Mouse (Mus musculus): ENCODE data around the gene Syngr4.
"Not testable (repeated sequence)": the region's sequence is repeated elsewhere in the genome, so short reads cannot be mapped to it uniquely, and the experiment has no call there.

Gene Syngr4

DNA sequence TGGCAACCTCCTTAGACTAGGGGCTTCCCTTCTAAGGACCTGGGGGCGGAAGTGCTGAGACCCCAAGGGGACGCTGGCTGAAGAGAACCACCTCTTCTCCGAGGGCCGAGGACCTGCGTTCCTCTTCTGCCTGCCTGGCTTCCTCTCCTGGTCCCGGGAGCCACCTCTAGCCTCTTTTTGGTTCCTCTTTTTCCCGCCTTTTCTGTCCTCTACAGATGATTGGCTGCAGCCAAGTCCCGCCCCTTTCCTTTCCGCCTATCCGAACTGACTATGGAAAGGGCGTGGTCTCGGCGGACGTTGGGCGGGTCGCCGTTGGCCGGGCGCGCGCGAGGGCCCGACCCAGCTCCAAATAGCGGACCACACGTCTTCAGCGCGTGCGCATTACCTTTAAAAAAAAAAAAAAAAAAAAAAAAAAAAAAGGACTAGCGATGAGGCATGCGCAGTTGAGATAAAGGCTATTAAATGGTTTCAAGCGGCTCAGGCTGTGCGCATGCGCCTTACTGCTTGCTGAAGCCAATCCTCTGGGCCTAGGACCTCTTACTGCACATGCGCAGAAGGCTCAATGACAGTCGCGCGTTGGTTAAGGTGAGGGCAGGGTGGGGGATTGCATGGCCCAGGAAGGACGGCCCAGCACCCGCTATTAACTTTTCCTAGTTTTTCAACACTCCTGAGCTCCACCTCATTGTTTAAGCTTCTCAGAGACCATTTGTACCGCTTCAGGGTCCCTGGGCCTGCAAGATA, at the start of gene Syngr4, which contains the start of gene Tmem143:
Syngr4 (minus strand) TSS at position 198 of the 741 bp plus-strand sequence.
Tmem143 (plus strand) TSS at position 425 of the 741 bp plus-strand sequence.
- peak; percentile 99 for DNase-seq (ENCODE audit: low read depth, low spot score)

DNA sequence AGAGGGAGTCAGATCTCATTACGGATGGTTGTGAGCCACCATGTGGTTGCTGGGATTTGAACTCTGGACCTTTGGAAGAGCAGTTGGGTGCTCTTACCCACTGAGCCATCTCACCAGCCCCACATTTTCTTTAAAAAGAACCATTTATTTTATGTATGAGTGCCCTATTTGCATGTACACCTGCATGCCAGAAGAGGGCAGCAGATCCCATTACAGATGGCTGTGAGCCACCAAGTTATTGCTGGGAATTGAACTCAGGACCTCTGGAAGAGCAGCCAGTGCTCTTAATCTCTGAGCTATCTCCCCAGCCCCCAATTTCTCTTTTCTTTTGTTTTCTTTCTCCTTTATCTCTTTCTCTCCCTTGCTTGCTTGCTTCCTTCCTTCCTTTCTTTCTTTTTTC, 46.8 kb upstream of the Syngr4 start:
- DNase-seq (ENCODE audit: low read depth, low spot score), result not testable (repeated sequence)

DNA sequence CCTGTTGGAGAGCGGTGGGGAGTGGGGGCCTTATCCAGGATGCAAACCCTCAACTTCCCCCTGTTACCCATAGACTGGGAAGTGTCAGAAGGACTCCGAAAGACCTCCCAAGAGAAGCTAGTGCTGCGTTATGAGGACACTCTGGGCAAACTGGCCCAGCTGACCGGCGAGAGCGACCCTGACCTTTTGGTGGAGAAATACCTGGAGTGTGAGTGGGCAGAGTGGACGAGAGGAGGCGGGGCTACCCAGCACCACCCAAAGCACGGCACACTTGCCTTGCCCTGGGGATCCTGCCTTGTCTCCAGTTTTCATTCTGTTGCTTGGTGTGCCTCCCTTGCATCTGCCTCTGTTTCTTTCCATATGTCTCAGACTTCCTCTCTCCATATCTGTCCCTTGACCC, 45.5 kb upstream of the Syngr4 start:
- no peak for DNase-seq (ENCODE audit: low read depth, low spot score)

DNA sequence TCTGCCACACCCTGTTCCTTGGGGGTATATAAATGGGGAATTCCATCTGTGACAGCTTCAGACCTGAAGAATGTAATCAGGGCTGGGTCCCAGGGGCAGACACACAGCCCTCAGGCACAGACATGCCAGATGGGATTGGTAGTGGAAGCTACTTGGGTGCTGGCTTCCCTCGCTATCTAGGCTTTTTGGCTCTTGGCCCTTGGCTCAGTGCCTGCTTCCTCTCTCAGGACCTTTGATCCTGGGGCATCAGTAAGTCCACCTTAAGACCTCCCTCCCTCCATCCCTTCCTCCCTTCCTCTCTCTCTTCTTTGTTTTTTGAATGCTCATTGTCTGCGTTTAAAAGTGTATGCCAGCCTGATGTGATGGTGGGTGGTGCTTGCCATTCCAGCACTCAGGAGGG, 43.3 kb upstream of the Syngr4 start:
- DNase-seq (ENCODE audit: low read depth, low spot score), result no peak

DNA sequence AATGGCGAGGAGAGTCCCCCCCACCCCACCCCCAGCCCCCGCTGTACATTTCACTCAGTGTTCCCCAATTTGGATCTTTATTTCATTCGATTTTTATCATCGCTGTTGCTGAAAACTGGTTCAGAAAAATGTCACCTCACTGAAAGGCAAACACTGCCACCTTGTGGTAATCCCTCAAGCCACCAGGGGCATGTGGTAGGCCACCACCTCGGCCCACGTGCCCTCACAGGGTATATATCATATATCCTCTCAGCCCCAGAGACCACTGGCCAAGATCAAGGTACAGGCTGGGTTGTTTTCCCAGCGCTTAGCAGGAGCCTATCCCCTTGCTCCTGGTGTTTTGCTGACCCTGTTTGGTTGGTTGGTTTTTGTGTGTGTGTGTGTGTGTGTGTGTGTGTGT, 38.6 kb upstream of the Syngr4 start:
- DNase-seq (ENCODE audit: low read depth, low spot score), result no peak

DNA sequence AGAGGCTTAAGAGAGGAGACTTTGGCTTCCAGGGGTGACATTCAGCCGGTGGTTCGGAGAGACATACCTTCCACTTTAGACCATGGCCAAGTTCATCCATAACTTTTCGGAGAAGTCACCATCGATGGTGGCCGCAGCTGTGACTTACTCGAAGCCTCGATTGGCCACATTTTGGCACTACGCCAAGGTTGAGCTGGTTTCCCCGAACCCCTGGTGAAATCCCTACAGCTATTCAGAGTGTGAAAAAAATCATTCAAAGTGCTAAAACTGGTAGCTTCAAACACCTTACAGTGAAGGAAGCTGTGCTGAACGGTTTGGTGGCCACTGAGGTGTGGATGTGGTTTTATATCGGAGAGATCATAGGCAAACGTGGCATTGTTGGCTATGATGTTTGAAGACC, 37.3 kb upstream of the Syngr4 start:
- DNase-seq (ENCODE audit: low read depth, low spot score), result not testable (repeated sequence)

DNA sequence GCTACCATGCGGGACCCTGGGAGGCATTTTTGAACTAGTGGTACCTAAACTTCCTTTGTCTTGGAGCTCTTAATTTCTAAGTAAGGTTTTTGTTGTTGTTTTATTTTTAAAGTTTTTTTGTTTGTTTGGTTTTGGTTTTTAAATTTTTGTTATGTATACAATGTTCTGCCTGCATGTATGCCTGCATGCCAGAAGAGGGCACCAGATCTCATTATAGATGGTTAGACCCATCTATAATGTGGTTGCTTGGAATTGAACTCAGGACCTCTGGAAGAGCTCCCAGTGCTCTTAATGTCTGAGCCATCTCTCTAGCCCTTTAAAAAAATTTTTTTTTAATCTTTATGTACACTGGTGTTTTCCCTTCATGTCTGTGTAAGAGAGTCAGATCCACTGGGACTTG, 33.2 kb upstream of the Syngr4 start:
- DNase-seq (ENCODE audit: low read depth, low spot score), result no peak

DNA sequence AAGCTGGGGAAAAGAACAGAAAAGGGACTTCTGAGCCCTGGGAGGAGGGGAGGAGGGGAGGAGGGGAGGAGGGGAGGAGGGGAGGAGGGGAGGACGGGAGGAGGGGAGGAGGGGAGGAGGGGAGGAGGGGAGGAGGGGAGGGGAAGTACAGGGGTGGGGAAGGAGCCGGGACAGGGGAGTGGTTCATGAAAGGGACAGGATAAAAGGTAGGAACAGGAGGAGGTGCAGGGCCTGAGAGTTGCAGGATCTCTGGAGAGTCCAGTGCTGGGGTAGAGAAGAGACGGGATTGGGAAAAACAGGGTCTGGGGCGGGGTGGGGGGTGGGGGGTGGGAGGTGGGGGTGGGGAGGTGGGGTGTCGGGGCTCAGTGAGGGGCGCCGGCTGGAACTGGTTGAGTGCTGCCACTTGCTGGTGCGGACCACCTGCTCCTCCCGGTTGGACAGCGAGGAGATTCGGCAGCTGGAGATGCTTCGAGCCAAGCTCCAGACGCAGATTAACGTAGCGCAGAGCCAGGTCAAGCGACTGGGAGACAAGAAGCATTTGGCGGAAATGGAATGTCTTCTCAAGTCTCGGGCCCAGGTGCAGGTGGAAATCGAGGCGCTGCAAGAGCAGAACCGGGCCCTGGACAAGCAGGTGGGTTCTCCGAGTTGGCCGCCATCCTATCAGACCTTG, 32.2 kb upstream of the Syngr4 start:
- no peak for DNase-seq (ENCODE audit: low read depth, low spot score)

DNA sequence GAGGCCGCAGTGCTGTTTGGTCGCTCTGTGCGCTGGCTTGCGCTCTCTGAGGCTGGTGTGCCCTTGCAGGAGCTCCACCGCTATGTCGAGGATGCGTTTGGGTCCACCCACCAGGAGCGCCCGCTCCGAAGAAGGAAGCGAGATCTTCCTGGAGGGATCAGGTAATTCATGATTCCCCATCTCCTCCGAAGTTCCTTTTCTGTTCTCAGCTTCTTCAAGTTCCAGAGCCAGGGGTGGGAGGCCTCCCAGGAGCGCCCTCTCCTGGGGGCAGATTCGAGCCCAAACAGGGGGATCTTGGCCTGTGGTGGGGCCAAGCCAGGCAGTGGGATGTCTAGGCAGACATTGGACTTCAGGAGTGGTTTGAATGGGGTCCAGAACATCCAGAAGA, 27.9 kb upstream of the Syngr4 start:
- DNase-seq (ENCODE audit: low read depth, low spot score), result no peak

DNA sequence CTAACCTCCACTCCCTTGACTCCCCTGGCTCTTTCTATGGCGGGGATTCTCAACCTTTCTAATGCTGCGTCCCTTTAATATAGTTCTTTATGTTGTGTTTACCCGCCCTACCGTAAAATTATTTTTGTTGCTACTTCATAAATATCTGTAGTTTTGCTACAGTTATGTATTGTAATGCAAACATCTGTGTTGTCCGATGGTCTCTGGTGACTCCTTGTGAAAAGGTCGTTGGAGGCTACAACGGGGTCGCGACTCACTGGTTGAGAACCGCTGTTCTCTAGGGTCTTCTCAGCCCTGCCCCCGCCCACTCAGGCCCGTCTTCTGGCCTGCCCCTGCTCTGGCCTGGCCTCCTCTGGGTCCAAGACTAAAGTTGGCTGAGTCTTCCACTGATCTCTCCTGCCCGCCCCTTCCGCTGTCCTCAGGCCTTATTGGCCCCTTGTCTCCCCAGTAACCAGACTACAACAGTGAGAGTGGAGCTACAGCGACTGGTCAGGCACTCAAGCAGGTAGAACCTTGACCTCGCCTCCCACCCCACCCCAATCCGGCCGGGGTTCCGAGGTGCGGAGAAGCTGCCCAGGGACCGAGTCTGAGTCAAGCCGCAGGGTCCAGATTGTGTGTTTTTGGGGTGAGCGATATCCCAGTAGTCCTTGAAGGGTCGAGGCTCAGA, 27.4 kb upstream of the Syngr4 start, which contains the start of gene Ccdc114:
Ccdc114 (plus strand) TSS at position 311 of the 667 bp plus-strand sequence.
- DNase-seq (ENCODE audit: low read depth, low spot score), result no peak

DNA sequence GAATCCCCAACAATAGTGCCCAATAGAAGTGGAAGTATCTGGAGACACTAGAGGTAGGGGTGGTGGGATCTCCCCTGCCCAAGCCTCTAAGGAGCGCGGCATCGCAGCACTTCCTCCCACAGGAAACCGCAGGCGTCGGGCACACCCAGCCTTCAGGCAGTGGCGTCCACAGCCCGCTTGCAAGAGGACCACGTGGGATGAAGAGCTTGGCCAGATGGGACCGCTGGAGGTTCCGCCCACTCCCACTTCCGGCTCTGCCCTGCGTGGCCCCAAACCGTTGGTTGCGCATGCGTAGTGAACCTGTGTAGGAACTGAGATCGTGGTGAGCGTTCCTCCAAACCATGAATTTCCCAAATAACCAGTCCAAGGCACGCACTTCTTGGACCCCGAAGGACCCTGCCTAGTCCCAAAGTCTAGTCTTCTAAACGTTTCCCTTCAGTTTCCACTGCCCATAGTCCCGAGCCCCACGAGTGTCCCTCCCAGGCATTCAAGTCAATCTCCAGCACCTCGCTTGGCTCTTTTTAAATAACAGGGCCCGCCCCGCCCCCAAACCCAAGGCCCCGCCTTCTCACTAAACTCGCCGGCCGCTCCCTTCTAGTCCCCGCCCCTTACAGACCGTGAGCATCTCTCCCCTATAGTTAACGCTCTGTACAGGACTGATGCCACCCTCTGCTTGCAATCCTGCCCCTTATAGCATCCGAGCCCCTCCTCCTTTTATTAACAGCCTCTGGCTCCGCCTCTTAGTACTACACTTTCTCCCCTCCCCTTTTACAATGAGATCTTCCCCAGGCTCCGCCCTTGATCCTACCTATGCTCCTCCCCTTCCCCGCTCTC, 26.6 kb upstream of the Syngr4 start:
- peak; percentile 95 for DNase-seq (ENCODE audit: low read depth, low spot score)

DNA sequence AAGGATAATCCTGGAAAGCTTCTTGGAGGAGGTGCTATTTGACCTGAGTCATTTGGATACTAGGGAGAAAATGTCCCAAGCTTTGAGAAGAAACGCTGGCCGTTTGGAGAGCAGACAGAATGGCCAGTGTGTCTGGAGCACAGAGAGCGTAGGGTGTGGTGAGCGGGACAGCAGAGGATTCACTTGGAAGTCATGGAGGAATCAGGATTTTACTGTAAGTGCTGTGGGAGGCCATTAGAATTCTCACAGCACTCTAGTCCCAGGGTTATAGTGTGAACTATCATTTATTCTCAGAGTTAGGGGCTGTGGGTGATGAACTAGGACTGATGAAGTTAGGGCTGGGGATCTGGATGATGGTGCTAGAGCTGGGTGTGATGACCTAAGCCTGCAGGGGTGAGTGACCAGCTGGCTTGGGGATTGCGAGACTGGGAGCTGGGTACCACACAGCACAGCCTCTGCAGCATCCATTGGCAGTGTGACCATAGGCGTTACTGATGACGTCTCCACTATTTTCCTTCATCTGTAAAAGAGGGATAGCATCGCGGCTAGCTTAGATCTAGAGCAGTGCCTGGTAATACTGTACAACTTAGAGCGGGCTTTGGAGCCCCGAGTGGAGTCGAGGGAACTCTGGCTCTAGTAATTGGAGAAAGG, 25.6 kb upstream of the Syngr4 start:
- DNase-seq (ENCODE audit: low read depth, low spot score), result no peak

DNA sequence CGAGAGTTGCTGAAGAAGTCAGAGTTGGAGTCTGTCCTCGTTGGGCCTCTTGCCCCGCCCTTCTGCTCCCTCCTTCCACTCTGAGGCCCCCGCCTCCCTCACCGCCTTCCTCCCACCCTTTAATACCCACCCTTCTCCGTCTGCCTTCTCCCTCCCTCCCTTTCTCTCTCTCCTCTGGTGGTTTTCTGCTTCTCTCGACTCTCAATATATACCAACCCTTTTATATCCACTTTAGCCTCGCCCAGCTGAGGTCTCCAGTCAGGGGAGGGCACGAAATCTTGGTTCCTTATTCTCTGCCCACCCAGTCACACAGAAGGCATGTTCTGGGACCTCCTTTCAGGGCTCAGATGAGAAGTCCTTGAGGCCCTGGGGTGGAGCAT, 24.7 kb upstream of the Syngr4 start, which contains the start of gene Emp3:
Emp3 (minus strand) TSS at position 163 of the 380 bp plus-strand sequence.
- DNase-seq (ENCODE audit: low read depth, low spot score), result no peak

DNA sequence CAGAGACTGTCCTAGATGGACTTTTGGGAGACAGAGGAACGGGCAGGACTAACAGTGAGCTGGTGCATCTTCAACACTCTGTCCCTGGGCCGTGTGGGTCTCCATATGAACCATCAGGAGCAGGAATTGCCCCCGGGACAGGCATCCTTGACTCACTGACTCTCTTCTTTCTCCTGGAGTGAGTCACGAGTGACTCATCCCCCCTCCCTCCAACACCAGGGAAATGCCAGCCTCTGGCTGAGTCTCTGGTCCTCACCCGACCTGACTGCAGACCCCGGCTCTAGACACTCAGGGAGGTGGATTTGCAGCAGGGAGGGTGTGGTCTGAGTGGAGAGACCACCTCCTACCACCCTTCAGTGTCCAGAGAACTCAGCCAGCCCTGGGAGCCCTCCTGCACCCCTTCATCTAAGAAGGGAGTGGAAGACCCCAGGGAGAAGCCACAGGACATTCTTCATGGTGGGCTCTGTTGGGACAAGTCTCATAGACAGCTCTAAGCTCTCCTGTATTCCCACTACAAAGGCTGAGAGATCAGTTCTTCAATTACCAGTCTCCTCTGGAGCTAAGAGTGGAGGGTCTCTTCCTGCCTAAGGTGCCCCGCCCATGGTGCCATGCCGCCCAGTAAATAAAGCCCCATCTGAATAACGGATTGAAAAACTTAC, 24.2 kb upstream of the Syngr4 start:
- no peak for DNase-seq (ENCODE audit: low read depth, low spot score)

DNA sequence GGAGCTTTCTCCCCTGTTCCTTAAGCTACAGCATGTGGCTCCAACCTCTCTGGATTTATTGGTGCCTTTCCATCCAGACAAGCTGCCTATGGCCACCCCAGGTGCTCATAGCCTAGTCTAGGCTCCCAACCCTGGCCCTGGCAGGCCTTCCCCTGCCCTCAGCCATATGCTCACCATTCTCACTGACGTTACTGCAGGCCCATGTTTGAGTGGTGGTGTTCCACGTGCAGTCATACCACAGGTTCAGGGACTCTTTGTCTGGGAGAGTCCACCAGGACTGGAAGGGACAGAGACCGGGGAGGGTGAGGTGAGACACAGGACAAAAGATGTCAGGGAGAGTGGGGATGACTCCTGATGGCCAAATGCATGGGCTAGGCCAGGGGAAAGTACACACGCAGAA, 23.2 kb upstream of the Syngr4 start:
- no peak for DNase-seq (ENCODE audit: low read depth, low spot score)

DNA sequence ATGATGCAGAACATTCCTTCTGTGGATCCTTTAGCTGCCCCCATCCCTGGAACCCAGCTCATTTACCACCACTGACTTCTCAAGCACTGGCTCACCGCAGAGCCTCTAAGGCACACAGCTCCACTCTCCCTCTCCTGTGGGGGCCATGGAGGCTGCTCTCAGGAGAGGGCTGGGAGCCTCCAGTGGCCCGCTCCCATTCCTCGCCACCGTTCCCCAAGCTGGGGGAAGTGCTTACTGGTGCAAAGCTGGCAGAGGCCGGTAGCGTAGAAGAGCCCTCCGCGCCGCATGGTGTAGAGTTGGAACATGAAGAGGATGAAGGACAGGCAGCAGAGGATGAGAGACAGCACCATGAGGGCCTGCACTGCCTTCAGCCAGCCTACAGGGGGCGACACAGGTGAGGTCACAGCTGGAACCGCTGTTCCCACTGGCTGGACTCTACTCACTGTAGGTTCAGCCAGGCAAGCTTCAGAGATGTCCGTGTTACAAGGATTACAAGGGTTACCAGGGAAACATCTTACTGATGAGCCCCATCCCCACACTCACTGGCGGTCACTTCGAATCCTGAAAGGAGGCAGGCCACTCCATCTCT, 22.7 kb upstream of the Syngr4 start:
- no peak for DNase-seq (ENCODE audit: low read depth, low spot score)

DNA sequence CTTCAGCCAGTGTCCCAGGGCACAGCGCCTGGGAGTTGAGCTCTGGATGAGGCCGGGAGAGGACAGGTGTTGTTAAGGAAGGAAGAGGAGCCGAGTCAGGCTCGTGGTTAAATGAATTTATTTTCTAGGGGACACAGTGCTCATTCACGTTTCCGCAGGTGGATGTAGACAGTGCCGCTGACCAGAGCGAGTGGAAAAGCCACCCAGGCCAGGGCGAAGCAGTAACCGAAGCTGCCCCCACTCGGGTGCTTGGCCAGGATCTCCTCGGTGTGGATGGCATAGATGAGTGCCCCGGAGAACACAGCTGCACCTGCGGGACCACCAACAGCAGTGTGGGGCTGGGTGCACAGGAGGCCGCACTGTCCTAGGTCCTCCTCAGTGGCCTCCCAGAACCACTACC, 21.4 kb upstream of the Syngr4 start:
- DNase-seq (ENCODE audit: low read depth, low spot score), result no peak

DNA sequence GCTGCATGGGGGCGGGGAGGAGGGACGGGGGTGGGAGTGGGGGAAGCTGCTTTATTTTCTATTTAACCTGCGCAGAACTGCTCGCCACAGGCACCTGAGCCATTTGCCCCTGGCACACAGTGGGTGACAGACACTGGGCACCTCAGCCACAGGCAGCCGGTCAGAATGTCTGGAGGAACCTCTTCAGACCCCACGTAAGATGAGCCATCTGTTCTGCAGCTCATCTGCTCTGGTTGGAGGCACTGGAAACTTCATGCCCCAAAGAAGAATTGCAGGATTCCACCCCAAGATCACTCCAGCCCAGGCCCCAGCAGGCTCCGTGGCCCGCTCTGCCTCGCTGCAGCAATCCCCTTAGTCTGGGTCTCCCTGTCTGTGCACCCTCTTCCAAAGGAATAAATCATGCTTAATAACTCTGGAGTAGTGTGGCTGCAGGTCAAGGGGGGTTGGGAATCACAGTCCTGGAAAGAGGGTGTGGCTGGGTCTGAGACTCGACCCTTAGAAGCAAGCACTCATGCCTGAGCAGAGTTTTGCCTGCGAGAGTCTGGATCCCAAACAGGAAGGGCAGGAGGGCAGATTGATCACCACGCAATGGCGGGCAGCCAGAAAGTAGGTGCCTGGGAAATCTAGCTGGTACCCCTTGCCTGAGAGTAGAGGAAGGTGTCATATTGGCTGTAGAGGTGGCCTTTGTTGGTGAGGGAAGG, 20.6 kb upstream of the Syngr4 start:
- DNase-seq (ENCODE audit: low read depth, low spot score), result no peak

All from telencephalon, adult 2 months (tissue).